Mouse (Mus musculus): ENCODE data around the gene Tbce. TPM values are rescaled to one million over a fixed set of nuclear protein-coding genes. Genes with fewer than 3 reads are reported as not detected.

The Tbce gene
- 10 to 100 TPM; 64.9 to 67.3 TPM for total RNA-seq (2021)
- long read RNA-seq, transcript Tbce-201 (17 exons, 1,844 nt) = major isoform, 10 of 30 reads
- long read RNA-seq, partial matches to known transcripts = 2 of 30 reads
- long read RNA-seq, other reads (novel, unspliced or antisense) = 16 of 30 reads

DNA sequence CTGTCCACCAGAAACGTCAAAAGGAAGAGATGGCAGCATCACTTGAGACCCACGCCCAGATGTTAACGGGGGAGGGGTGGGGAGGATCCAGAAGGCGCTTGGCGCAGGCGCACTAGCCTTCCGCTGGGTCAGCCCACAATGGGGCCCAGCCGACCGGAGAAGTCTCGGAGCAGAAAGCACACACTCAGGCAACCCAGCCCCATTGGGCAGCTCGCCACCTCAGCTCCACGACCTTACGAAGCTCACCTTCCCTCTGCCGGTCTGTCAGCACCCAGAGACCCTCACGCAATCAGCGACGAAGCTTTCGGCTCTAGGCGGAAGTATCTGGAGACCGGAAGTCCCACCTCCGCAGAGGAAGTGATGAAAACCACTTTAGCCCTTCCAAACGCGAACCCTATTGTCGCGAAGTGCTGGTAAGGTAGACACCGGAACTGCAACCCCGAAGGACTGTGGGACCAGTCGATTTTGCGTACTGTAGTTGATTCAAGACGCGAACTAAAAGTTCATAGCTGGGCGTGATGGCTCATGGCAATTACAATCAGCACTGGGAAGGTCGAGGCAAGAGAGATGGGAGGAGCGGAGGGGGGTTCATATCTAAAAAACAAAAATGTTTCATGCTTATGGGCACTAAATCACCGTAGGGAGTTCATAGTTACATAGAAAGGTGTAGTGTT lies at the start of gene Tbce:
Gene Tbce (minus strand): TSS at position 347 of the 674 bp plus-strand sequence.
- DNase-seq (ENCODE audit: low spot score in 2 of 2) = peak; percentile 88 to 96

DNA sequence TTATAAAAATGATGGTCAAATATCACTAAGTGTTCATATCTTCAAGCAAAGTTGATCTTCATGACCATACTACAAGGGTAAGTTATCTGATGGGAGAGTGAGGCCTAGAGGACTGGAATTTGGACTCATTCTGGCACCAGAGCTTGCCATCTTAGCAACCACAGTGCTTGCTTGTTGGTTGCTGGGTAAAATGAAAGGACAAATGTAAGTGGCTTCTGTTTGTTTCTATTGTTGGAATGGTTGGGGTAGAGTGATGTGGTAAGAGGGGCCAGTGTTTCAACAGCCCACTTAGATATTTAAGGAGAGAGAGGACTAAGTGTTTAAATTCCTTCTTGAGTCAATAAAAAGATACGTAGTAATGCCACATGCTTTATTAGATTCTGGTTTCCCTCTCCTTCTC lies 49.2 kb upstream of the Tbce start:
- DNase-seq (ENCODE audit: low spot score in 2 of 2) = no peak

DNA sequence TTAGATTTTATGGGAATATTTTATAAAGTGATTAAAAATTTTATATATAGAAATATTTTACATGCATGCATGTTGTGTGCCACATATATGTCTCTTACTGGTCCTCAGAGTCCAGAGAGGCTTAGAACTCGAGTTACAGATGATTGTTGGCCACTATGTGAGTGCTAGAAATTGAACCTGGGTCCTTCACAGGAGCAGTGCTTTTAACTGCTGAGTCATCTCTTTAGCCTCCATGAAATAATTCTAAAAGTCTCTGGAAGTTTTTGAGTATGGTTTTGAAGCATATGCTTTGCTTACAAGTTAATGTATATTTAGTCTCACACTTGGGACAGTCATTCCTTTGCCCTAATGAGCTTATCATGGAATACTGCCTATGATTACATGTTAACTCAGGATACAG lies 35.9 kb upstream of the Tbce start:
- no peak for DNase-seq (ENCODE audit: low spot score in 2 of 2)

DNA sequence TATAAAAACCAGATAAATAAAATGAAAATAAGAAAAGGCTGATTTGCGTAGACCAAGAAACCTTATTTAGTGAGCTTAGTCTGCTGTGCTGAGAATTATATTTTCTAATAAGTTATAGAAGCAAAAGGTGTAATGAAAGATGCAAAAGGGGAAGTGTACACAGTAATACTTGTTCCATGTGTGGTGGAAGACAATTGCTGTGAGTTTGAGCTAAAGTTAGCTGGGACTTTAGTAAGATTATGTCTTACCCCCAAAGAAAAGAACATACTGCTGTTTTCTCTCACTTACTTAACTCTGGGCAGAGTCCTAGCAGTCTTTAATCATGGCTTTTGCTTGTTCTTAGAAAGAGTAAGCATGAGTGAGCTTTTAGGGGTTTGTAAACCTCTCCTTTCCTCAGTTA lies 34.9 kb upstream of the Tbce start:
- no peak for DNase-seq (ENCODE audit: low spot score in 2 of 2)

DNA sequence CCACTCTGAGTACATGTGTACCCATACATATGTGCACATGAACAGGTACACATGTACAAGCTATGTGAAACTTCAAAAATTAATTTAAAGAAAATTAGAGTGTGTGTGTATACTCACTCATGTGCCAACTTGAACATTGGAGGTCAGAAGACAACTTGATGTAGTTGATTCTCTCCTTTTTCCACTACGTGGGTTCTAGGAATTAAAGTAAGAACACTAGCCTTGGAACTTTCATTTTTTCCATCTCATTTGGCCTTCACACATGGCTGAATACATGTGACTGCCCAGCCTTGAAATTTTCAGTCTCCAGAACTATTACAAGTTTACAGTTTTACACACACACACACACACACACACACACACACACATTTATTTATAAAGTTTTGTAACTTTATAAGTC lies 29.9 kb upstream of the Tbce start:
- DNase-seq (ENCODE audit: low spot score in 2 of 2) = no peak

DNA sequence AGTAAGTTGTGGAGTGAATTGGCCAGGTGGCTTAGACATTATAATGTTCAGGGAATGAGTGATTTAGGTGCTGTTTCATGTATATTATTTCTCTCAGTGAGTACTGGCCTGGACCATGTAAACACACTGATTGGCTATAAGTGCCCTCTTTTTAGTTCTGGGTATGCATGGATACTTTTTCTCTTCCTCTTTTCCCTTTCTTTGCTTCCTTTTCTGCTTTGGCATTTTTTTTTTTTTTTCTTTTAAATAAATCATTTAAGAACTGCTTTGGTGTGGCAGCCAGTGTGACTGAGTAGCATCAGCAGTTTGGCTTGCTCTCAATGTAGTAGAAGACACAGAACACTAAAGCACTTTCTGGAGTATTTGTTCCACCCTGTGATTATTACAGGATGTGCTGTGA lies 28.6 kb upstream of the Tbce start:
- no peak for DNase-seq (ENCODE audit: low spot score in 2 of 2)

DNA sequence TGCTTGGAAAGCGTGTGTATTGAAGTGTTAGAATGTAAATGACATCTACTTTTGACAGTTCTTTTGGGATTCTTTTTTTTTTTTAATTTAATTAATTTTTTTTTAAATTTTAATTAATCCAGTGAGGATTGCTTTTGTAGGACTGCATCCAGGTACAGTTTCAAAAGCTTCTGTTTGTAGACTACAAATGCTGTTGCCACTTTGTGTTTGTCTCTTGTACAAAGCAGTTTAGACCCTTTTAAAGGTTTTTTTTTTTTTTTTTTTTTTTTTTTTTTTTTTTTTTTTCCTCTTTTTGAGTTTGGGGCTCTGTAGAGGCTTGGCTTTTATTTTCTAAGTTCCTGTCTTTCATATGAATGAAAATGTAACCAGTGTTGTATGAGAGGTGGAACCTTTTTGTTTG lies 26.3 kb upstream of the Tbce start:
- no peak for DNase-seq (ENCODE audit: low spot score in 2 of 2)

DNA sequence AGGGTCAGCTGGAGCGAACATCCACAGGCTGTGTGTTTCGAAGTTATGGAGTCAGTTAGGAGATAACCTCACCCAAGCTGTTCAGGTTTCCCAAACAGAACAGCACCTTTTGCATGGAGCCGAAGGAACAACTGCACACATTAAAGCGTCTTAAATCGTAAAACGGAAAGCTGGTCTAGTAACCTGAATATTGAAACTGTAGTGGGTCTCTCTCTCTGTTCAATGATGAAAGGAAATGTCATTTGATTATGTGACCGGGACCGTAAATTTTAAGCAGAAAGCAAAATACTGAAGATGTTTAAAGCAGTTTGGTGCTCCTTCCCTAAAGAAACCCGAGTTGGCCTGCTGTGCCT lies 25.6 kb upstream of the Tbce start:
- DNase-seq (ENCODE audit: low spot score in 2 of 2) = no peak

DNA sequence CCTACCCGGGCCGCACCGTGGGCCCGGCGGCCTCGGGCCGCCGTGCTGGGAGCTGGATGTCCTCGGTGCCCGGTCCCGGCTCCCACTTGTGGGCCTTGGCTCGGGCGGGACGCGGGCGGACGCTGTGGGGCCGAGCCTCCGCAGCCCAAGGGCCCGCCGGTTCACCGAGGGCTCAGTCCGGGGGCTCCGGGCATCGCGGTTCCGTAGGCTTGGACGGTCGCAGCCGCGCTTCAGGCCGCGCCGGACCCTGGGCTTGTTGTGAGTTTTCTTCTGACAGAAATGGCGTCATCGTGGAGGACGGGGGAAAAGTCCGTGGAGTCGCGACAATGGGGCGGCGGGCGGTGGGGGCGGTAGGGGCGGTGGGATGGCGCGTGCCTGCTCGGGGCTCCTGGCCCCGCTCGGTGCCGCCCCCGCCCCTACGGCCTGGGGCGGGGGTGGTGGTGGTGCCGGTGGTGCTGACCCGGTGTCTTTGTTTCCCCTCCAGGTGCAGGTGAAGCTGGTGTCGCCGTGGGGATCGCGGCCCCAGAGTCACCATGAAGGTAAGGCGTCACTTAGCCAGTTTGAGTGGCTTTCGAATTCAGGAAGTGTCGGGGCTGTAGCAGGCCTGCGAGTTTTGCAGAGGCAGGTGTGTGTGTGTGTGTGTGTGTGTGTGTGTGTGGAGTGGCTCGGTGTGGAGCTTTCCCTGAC lies 25.0 kb upstream of the Tbce start:
- peak in 1 of 2 experiments; percentile 37 for DNase-seq (ENCODE audit: low spot score in 2 of 2)

DNA sequence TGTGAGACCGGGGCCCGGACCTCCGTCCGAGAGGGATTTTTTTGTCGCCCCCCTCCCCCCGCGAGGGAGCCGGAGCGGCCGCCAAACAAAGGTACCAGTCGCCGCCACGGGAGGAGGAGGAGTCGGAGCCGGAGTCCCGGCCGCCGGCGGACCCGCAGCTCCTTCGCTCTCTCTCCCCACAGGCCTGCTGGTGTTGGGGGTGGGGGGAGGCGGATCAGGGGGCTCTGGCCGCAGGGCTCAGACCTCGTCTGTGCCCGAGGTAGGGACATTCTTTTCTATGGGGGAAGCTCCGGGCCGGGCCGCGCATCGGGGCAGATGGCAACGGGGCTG lies 24.5 kb upstream of the Tbce start:
- no peak for DNase-seq (ENCODE audit: low spot score in 2 of 2)

DNA sequence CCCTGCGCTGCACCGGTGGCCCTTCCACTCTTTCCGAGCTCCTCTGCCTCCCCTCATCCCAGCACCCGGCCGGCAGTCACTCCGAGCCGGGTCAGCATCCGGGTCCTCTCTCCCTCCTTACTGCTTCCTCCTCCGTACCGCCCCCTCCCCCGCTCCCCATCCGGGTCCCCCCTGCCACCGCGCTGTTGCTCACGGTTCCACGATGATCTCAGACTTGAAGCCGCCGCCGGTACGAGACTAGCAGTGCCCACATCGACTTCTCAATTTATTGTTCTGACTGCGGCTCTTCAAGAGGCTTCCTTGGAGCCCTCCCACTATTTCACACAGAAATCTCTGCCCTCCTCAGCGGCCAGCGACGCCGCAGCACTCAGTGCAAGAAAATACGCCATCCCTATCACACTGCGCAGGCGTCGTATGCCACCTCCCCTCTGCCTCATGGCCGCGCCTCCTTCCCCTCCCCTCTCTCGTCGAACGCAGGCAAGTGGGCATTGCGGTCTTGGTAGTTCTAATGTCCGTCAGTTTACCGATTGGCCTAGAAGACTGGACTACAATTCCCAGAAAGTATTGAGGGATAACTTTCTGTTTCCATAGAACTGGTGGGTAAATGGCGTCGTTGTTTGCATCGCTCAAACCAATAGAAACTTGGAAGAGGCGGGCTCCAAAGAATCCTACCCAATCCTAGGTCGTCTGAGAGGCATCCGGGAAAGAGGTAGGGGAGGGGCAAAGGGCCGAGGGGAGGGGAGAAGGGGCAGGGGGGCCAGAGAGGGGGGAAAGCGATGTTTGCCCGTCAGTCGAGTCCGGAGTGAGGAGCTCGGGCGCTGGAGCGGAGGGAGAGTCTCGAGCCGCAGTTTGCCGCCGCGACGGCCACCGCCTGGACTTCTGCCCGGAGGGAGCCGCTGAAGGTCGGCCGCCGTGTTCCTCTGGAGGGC lies 23.8 kb upstream of the Tbce start, which contains the start of the genes Arid4b and Ggps1:
Gene Arid4b (plus strand): TSS at position 220 of the 929 bp plus-strand sequence.
Gene Ggps1 (minus strand): TSS at position 476 of the 929 bp plus-strand sequence.
- peak; percentile 96 to 98 for DNase-seq (ENCODE audit: low spot score in 2 of 2)

DNA sequence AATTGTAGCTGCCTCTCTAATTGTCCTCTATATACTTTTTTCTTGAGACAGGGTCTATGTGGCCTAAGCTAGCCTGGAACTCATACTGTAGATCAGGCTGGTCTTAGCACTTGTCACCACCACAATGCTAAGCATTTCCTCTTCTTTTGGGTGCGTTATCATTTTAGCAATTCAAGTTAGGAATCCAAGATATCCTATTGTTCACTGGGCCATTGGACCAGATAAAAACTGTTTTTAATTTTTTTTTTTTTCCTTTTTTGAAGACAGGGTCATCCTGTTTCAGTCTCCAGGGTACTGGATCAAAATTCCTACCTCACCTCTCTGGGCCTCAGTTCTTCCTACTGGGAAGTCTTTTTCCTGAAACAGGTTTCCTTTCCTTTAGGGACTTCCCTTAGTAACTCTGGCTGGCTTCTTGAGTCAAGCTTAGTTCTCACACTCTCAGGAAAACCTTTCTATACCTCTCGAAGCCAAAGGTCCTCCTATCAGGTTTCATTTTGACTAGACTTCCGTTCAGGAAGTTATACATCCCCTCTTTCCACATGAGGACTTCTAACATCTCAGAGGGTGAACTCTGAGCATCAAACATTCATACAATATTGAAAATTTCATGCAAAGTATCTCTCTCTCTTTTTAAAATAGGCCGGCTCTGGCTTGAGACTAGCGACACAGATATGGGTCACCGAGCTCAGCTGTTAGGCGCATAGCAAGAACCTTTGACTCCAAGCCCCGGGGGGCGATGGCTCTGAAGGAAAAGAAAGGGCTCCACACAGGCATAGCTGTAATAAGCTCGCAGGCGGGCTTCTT lies 23.0 kb upstream of the Tbce start:
- DNase-seq (ENCODE audit: low spot score in 2 of 2) = no peak

DNA sequence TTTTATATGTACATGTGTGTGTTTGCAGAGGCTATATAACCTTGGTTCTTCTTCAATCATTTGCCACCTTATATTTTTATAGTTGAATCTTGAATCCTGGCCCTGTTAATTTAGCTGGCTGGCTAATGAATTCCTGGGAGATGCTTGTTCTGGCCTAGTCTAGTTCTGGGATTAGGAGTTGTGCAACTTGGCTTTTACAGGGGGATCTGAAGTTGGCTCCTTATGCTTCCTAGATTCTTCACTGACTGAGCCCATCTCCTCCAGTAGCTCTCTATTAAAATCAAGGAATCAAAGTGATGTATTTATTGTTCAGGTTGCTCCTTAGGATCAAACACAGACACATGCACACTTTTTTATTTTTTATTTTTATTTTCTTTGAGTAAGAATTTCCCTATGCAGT lies 20.1 kb upstream of the Tbce start:
- no peak for DNase-seq (ENCODE audit: low spot score in 2 of 2)

DNA sequence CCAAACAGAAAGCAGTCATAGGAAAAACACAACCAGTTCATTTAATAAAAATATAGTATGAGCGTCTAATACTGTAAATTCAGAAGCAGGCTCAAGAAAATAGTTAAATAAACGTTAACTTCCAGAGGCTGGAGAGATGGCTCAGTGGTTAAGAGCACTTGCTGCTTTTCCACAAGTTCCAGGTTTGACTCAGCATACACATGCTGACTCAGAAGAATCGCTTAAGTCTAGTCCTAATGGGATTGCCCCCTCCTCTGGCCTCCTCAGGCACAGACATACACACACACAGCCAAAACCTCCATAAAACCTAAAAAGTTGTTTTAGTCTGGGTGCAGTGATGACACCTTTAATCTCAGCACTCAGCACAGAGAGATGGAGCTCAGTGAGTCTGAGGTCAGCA lies 17.4 kb upstream of the Tbce start:
- no peak for DNase-seq (ENCODE audit: low spot score in 2 of 2)

DNA sequence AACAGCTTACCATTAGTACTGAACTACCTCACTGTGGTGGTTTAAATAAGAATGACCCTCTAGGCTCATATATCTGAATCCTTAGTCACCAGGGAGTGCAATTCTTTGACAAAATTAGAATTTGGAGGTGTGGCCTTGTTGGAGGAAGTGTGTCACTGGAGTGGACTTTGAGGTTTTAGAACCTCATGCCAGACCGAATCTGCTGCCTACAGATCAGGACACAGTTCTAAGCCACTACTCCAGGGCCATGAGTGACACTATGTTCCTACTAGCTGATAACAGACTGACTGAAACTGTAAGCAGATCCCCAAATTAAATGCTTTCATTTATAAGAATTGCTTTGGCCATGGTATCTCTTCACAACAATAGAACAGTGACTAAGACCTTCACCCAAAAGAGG lies 10.4 kb upstream of the Tbce start:
- DNase-seq (ENCODE audit: low spot score in 2 of 2) = no peak

DNA sequence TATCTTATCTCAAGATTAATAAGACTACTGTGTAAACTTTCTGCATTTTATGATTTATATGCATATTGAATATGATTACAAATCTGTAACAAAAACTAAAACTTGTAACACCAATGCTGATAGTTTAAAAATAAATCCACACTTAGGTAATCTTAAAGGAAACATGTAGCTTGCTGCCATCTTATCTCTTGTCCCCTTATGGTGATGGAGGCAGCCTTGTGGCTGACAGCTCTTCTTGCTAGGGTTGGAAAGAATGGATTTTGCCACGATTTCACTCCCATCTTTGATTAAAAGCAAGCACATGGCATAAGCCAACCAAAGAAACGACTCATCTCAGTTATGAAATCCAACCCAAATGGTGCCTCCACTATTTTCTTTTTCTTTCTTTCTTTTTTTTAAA lies 5.1 kb upstream of the Tbce start:
- no peak for DNase-seq (ENCODE audit: low spot score in 2 of 2)

DNA sequence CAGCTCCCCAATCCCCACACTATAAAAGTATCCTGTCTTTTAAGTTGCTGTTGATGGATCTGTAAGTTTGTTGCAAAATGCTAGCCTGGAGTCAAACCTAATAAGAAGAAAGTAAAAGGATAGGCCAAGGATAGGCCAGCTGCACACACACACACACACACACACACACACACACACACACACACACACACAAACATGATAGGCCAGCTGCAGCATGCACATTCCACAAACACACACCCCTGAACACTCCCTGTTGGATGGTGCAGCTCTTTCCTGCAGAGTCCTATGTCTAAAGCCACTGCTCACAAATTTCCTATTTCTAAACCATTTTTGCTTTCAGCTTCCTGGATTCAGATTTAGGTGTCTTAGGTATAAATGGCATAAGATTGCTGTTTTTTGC lies 4.4 kb upstream of the Tbce start:
- DNase-seq (ENCODE audit: low spot score in 2 of 2) = no peak

DNA sequence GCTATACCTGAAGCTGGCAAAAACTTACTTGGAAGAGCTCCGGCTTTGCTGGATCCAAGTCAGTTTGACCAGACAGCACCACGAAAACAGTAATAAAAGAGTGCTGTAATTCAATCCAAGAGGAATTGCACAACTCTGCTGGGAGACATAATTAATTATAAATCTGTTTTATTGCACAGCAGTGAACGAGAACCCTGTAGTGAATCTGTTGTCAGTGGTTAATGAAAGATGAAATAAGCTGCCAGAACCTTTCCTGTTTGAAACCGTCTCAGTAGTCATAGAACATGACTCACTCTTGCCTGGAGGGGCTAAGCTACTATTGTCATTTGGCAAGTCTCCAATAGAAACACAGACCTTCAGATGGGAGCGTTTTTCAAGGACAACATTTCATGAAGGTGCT lies 748 bp upstream of the Tbce start:
- DNase-seq (ENCODE audit: low spot score in 2 of 2) = no peak

DNA sequence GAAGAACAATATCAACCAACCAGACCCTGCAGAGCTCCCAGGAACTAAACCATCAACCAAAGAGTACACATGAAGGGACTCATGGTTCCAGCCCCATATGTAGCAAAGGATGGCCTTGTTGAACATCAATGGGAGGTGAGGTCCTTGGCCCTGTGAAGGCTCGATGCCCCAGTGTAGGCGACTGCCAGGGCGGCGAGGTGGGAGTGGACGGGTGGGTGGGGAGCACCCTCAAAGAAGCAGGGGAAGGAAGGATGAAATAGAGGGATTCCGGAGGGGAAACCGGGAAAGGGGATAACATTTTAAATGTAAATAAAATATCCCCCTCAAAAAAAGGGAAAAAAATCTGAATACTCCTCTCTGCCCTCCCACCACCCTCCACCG lies 537 bp downstream of the Tbce start:
- no peak for DNase-seq (ENCODE audit: low spot score in 2 of 2)

DNA sequence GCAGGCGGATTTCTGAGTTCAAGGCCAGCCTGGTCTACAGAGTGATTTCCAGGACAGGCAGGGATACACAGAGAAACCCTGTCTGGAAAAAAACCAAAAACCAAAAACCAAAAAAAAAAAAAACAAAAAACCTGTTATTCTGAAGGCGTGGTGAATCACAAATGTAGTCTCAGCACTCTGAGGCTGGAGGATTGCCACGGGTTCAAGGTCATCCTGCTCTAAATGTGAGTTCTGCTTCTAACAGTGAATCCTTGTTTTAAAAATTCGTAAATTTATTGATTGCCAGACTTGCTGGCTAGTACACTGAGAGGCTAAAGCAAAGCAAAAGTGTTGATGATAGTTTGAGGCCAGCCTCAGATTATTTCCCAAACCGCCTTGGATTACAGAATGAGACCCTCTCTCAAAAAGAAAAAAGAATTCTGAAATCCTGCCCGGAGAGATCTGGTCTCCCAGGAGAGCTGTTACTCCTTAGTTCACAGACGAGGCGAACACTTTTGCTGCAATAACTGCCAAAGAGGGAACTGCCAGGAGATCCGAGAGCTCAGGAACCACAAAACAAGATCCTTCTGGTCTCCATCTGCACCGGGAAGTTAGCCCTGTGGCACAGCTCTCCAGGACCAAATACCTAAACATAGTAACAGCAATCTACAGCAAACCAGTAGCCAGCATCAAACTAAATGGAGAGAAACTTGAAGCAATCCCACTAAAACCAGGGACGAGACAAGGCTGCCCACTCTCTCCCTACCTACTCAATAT lies 3.4 kb downstream of the Tbce start:
- DNase-seq (ENCODE audit: low spot score in 2 of 2) = no peak
